Mouse (Mus musculus): ENCODE data around the gene Ndufa11.
A peak's percentile ranks its signal among the peaks of the same experiment; 100 is the strongest.

Ndufa11 gene

GRCm38 (mm10) chr17:56717363-56718058 is at the start of gene Ndufa11, which contains the start of gene Vmac:
Gene Ndufa11, plus strand, starts transcription at chr17:56717767.
Gene Vmac, minus strand, starts transcription at chr17:56718022.
- peak; percentile 98 for DNase-seq

GRCm38 (mm10) chr17:56668384-56669144 is 49.0 kb upstream of the Ndufa11 start:
- peak; percentile 90 for DNase-seq

GRCm38 (mm10) chr17:56669766-56670165 is 47.8 kb upstream of the Ndufa11 start:
- DNase-seq, result no peak

- DNase-seq, result peak; percentile 100
Observed at GRCm38 (mm10) chr17:56672941-56673646, 44.5 kb upstream of the Ndufa11 start, which contains the start of gene Ranbp3. Gene Ranbp3, plus strand, starts transcription at chr17:56673294.

GRCm38 (mm10) chr17:56673647-56674416 is 43.7 kb upstream of the Ndufa11 start:
- DNase-seq, result no peak

GRCm38 (mm10) chr17:56681791-56682190 is 35.8 kb upstream of the Ndufa11 start:
- DNase-seq, result no peak

GRCm38 (mm10) chr17:56682880-56683279 is 34.7 kb upstream of the Ndufa11 start:
- no peak for DNase-seq

- no peak for DNase-seq
Observed at GRCm38 (mm10) chr17:56683546-56684140, 33.9 kb upstream of the Ndufa11 start.

GRCm38 (mm10) chr17:56684649-56685048 is 32.9 kb upstream of the Ndufa11 start:
- no peak for DNase-seq

- DNase-seq, result no peak
Observed at GRCm38 (mm10) chr17:56686801-56687200, 30.8 kb upstream of the Ndufa11 start.

GRCm38 (mm10) chr17:56688045-56688444 is 29.5 kb upstream of the Ndufa11 start:
- DNase-seq, result no peak

GRCm38 (mm10) chr17:56688689-56689088 is 28.9 kb upstream of the Ndufa11 start:
- no peak for DNase-seq

- no peak for DNase-seq
Observed at GRCm38 (mm10) chr17:56693395-56693794, 24.2 kb upstream of the Ndufa11 start.

- peak; percentile 65 for DNase-seq
Observed at GRCm38 (mm10) chr17:56693851-56694310, 23.7 kb upstream of the Ndufa11 start.

GRCm38 (mm10) chr17:56700451-56700850 is 17.1 kb upstream of the Ndufa11 start:
- no peak for DNase-seq

GRCm38 (mm10) chr17:56703038-56703437 is 14.5 kb upstream of the Ndufa11 start:
- DNase-seq, result no peak

GRCm38 (mm10) chr17:56706515-56706914 is 11.1 kb upstream of the Ndufa11 start:
- no peak for DNase-seq

- DNase-seq, result no peak
Observed at GRCm38 (mm10) chr17:56708692-56709091, 8.9 kb upstream of the Ndufa11 start.

- no peak for DNase-seq
Observed at GRCm38 (mm10) chr17:56709708-56710107, 7.9 kb upstream of the Ndufa11 start.

- no peak for DNase-seq
Observed at GRCm38 (mm10) chr17:56715360-56715759, 2.2 kb upstream of the Ndufa11 start.

- peak; percentile 12 for DNase-seq
Observed at GRCm38 (mm10) chr17:56715914-56716654, 1.5 kb upstream of the Ndufa11 start.
